Mouse (Mus musculus) gastrocnemius, postnatal 14 days (tissue): ENCODE data around the gene Gm10135. TPM values are rescaled to one million over a fixed set of nuclear protein-coding genes. Genes with fewer than 3 reads are reported as not detected.

ENCODE experiments used
- total RNA-seq, 2 experiments: library from RNA; stranded (reverse); gene quantifications; 2 replicates each; pipeline ENCODE4 v1.2.3; 2021

Gene Gm10135
- total RNA-seq, 2 experiments from 2014 or later, result not detected

Other genes starting within 250 kb of the Gm10135 start
- under 1 TPM in 1 of 2 experiments, not detected in 1; 0.04 TPM for gene Txk, start 221.9 kb downstream of the Gm10135 start, total RNA-seq
- gene Tec, start 106.2 kb downstream of the Gm10135 start, total RNA-seq, result 1 to 10 TPM; 2.0 to 2.4 TPM
- gene Slain2, start 60.4 kb downstream of the Gm10135 start, total RNA-seq, result 10 to 100 TPM; 76.2 to 79.5 TPM
- not detected for gene Slc10a4, start 32.2 kb upstream of the Gm10135 start, total RNA-seq